Mouse (Mus musculus) embryo, embryonic 10 days (tissue): ENCODE data around the gene Wwtr1.
A peak's percentile ranks its signal among the peaks of the same experiment; 100 is the strongest.

Source experiments
- DNase-seq: peaks from one replicate; pipeline ENCODE4 v3.0.0-alpha.2; 2015; ENCODE audit warnings: low spot score

The Wwtr1 gene

DNA sequence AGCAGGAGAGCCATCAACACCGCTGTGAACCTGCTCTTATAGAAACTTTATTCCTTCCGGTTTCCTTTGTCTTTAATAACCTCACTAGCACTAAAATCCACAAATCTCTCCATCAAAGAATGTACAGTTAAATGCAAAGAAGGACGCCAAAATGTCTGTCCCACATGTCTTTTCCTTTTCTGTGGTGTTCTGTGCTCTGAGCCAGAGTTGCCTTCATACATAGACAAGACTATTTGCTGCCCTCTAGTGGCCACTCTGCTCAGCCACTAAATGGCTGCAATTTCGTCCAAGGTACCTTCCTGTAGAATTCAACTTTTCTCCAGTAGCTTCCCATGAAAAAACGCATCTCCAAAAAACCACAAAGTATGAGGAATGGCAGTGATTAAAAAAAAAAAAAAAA lies 127.3 kb downstream of the Wwtr1 start:
- DNase-seq: peak; percentile 90

- no peak for DNase-seq
Observed at GRCm38 (mm10) chr3:57447889-57448288, 127.8 kb downstream of the Wwtr1 start.

GRCm38 (mm10) chr3:57445706-57446105 lies 130.0 kb downstream of the Wwtr1 start:
- no peak for DNase-seq

- DNase-seq: no peak
Observed at GRCm38 (mm10) chr3:57440956-57441355, 134.8 kb downstream of the Wwtr1 start.

DNA sequence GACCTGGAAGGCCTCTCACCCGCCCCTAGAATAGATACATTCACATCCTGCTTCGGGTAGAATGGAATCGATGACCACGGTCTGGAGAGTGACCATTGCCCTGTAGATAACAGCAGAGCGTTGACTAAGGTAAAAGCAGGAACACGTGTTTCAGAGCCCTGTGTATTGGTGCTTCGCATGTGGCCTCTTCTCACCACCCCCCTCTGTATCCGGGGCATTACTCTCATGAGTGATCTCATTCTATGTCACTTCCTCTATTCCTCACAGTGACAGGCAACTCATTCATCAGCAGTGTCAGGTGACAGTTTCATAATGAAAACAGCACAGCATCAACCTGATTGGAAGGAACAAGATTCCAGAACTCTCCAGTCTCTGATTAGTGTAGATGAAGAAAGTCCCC lies 140.3 kb downstream of the Wwtr1 start:
- DNase-seq: no peak

DNA sequence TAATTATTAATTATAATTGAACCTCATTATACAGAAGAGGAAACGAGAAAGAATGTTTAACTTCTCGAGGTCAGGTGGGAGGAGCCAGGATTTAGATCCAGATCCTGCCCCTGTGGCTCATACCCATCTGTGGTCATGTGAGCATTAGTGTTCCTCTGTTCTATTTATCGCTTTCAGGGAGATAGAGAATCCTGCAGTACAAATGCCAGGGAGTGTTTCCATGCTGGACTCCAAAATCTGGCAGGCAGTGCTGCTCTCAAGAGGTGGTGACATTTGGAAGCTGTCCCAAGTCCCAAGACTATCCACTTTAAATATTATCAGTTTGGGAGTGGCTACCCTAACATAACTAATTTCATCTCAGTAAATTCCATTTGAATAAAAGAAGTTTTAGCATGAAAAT lies 144.0 kb downstream of the Wwtr1 start:
- DNase-seq: no peak

DNA sequence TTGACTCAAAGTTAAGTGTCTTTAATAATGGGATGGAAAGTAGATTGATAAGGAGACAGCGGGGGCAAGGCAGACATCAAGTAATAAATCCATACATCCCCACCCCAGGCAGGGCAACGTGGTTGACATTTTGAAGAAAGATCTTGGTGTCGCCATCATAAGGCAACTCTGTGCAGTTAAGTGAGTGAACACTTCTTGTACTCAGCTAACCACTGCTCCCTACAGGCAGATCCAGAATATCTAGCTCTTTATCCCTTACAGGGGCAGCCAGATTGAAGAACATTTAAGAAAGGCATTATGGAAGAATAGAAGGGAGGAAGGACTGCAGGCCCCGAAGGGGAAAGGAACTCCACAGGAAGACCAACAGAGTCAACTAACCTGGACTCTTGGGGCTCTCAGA lies 146.2 kb downstream of the Wwtr1 start:
- DNase-seq: peak; percentile 41

GRCm38 (mm10) chr3:57428682-57429464 lies 146.8 kb downstream of the Wwtr1 start:
- DNase-seq: peak; percentile 25

- no peak for DNase-seq
Observed at GRCm38 (mm10) chr3:57426351-57426750, 149.4 kb downstream of the Wwtr1 start.

DNA sequence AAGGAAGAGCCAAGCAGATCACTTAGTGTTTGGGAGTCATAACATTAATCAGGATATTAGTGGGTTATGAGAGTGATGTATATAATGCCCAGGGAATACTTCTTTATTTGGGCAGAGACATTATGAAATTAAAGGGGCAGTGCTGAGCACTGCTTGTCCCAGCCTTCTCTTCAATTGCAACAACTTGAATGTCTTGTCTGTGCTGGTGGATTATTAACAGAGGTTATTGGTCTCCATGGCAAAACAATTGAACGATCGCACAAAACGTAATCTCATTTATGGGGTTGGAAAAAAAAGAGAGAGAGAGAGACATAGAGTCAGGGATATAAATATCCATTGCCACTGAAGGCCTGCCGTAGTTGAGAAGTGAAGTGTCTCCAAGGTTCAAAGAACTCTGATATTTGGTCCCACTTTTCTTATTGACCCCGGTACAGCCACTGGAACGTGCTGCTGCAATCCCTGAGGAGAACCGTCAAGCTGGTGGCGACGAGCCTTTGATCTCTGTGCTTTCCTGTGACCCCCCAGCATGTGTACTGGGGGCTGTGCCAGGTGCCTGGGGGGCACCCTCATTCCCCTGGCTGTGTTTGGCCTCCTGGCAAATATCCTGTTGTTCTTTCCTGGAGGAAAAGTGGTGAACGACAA lies 150.5 kb downstream of the Wwtr1 start, which contains the start of gene Tm4sf4:
Gene Tm4sf4, plus strand, starts transcription at position 226 of the 642 bp plus-strand sequence.
- no peak for DNase-seq

- no peak for DNase-seq
Observed at GRCm38 (mm10) chr3:57420660-57421059, 155.1 kb downstream of the Wwtr1 start.

DNA sequence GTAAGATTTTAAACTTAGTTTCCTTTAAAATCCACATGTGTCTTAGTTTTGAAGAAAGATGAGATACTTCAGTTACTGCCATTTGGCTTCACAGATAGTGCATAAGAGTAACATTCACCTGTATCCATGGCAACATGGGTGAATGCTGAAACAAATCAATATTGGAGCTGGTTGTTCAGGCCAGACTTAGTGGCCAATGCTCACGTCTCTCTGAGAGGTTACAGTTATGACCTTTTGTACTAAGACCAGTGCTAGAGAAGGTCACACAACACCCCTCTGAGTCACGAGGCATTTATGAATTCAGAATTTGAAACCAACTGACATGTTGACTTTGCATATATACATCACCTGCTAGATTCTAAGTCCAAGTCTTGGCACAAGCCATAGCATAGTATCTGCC lies 155.5 kb downstream of the Wwtr1 start:
- no peak for DNase-seq

- no peak for DNase-seq
Observed at GRCm38 (mm10) chr3:57411535-57411934, 164.2 kb downstream of the Wwtr1 start.
